Mouse (Mus musculus) embryonic facial prominence, embryonic 15.5 days (tissue): ENCODE data around the gene Slamf9. TPM values are rescaled to one million over a fixed set of nuclear protein-coding genes. Genes with fewer than 3 reads are reported as not detected.

Experiments used
- ATAC-seq: fragments of 200-750 bp; cut with Nextera tagmentation; 2 replicates; pipeline ENCODE4 v1.8.0; 2017; ENCODE audit warnings: low read depth, moderate TSS enrichment; ENCODE audit not compliant: insufficient number of reproducible peaks, low FRiP score, low TSS enrichment
- H3K27ac ChIP-seq: fragments of 300-500 bp; sonication (generic); replicated peaks from 2 replicates; pipeline ENCODE4 v1.5.1; 2015; ENCODE audit warnings: mild to moderate bottlenecking, inconsistent platforms
- H3K27me3 ChIP-seq: fragments of 300-500 bp; sonication (generic); 2 replicates; pipeline ENCODE4 v1.6.1; 2015; ENCODE audit warnings: inconsistent platforms
- H3K36me3 ChIP-seq: fragments of 300-500 bp; sonication (generic); 2 replicates; pipeline ENCODE4 v1.6.1; 2015; ENCODE audit warnings: mild to moderate bottlenecking, inconsistent platforms
- H3K4me1 ChIP-seq: fragments of 300-500 bp; sonication (generic); 2 replicates; pipeline ENCODE4 v1.6.1; 2015; ENCODE audit warnings: inconsistent platforms
- H3K4me2 ChIP-seq: fragments of 300-500 bp; sonication (generic); replicated peaks from 2 replicates; pipeline ENCODE4 v1.6.1; 2015; ENCODE audit warnings: mild to moderate bottlenecking, inconsistent platforms
- H3K4me3 ChIP-seq: fragments of 300-500 bp; sonication (generic); replicated peaks from 2 replicates; pipeline ENCODE4 v1.5.1; 2015; ENCODE audit warnings: mild to moderate bottlenecking, inconsistent platforms
- H3K9ac ChIP-seq: fragments of 300-500 bp; sonication (generic); 2 replicates; pipeline ENCODE4 v1.6.1; 2015; ENCODE audit warnings: inconsistent platforms
- H3K9me3 ChIP-seq: fragments of 300-500 bp; sonication (generic); replicated peaks from 2 replicates; pipeline ENCODE4 v1.6.1; 2016; ENCODE audit warnings: inconsistent platforms
- WGBS: fragments of 180-500 bp; shearing (Covaris S2); methylation state at CpG from one replicate; pipeline ENCODE4 v1.1.7; 2015; 5-methylcytosine and 5-hydroxymethylcytosine counted together
- polyA plus RNA-seq: library from polyadenylated mRNA; unstranded; fragments of >200 nt; fragmentation: Nextera tagmentation; extraction: Ambion mirVana; gene quantifications from 2 replicates; pipeline ENCODE4 v1.2.1, GENCODE M21; 2015

Gene Slamf9
- polyA plus RNA-seq, 1 experiment from 2014 or later: 0.85 TPM

DNA sequence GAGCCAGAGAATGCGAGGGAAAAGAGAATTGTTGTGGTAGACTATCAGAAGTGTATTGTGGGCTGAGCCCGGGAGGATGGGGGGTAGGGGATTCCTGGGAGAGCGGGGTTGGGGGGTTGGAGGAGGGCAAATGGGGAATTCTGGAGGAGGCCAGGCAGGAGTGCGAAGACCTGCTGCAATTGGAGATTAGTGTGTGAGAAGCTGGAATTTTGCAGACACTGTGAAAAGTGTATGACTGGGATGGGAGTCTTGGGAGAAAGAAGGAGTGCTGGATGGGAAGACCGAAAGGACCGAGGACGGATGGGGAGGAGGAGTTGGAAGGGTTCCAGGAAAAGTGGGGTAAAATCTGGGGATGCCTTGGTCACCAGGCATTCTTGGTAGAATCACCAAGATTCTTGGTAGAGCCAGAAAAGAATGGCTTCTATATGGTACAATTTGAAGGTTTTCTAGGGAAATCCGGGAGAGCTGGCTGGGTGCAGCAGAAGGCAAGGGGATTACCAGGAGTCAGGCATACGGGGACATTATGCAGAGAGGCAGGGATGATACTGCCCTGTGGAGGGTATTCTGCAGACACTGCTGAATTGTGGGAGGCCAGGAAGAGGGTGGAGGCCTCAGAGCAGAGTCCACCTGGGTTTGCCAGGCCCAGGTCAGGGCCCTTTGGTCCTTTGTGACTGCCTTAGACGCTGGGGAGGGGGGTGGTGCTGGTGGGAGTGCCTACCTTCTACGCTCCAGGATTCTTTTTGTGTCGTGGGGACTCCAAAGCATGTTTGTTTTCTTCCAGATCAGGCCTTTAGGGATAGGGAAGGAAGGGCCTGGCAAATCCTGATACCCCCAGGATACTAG is 7.6 kb downstream of the Slamf9 start:
- H3K27ac ChIP-seq: peak overlapping the region; percentile 77
- 4% methylated on average over 12 of the region's 12 CpGs for WGBS
- peak overlapping the region; percentile 43; the same call in 1 of the 2 replicates for H3K9ac ChIP-seq
- no peaks in the 10 kb centered on the region for H3K36me3 ChIP-seq
- peaks cover 53% of the 10 kb centered on the region for H3K4me1 ChIP-seq
- no peaks in the 10 kb centered on the region for H3K27me3 ChIP-seq
- ATAC-seq: no peak
- H3K4me3 ChIP-seq: peak overlapping the region; percentile 55
- H3K9me3 ChIP-seq: no peaks in the 10 kb centered on the region
- peak overlapping the region; percentile 74 for H3K4me2 ChIP-seq

DNA sequence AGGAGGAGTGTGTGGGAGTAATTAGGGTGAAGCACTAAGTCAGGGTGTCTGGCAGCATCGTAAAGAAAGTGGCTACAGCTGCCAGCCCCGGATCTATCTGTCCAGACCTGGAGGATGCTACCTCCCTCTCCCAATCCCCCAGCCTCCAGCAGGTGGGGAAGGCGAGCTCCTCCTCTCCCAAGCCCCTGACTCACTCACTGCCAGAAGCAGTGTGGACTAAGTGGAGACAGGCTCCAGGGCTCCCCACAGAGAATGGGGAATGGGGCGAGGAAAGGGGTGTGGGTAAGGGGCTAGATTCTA is 8.2 kb downstream of the Slamf9 start:
- Histone ChIP-seq H3K27me3 (no peaks in the 10 kb centered on the region), H3K27ac (no peak overlapping the region), H3K36me3 (no peaks in the 10 kb centered on the region), H3K4me1 (peaks cover 58% of the 10 kb centered on the region), H3K9ac (no peak overlapping the region; the same call in 1 of the 2 replicates), H3K4me2 (peak overlapping the region; percentile 74), H3K9me3 (no peaks in the 10 kb centered on the region), H3K4me3 (peak overlapping the region; percentile 55)
- WGBS: 14% methylated on average over 4 of the region's 4 CpGs
- no peak for ATAC-seq

DNA sequence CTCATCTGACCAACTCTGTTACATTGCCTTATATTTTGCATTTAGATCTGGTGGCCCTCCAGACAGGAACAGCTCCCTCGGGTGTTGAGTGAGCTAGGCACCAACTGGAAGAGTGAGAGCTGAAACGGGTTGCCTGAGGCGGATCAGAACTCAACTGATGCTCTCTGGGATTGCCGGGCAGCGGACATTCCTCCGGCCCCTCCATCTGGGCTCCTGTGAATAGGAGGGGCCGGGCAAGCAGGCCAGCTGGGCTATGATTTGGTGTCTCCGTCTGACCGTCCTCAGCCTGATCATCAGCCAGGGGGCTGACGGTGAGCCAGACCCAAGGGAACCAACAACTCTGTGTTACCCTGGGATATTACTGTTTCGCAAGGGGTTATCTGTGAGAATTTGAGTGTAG is 9.1 kb downstream of the Slamf9 start:
- Histone ChIP-seq H3K9ac (no peak overlapping the region), H3K4me2 (peak overlapping the region; percentile 74), H3K36me3 (no peaks in the 10 kb centered on the region), H3K4me3 (peak overlapping the region; percentile 55), H3K4me1 (peaks cover 63% of the 10 kb centered on the region), H3K27ac (peak overlapping the region; percentile 39; the same call in 1 of the 2 replicates), H3K9me3 (no peaks in the 10 kb centered on the region), H3K27me3 (no peaks in the 10 kb centered on the region)
- ATAC-seq: no peak
- 35% methylated on average over 11 of the region's 11 CpGs for WGBS

- H3K4me2 ChIP-seq: peak overlapping the region; percentile 74
- no peaks in the 10 kb centered on the region for H3K27me3 ChIP-seq
- H3K27ac ChIP-seq: no peak overlapping the region
- peaks cover 66% of the 10 kb centered on the region for H3K4me1 ChIP-seq
- no peaks in the 10 kb centered on the region for H3K9me3 ChIP-seq
- peak overlapping the region; percentile 55 for H3K4me3 ChIP-seq
- H3K36me3 ChIP-seq: no peaks in the 10 kb centered on the region
- ATAC-seq: no peak
- no peak overlapping the region for H3K9ac ChIP-seq
- WGBS: 51% methylated on average over 13 of the region's 13 CpGs
These were observed 9.5 kb downstream of the Slamf9 start for GRCm38 (mm10) chr1:172484671-172485070.

DNA sequence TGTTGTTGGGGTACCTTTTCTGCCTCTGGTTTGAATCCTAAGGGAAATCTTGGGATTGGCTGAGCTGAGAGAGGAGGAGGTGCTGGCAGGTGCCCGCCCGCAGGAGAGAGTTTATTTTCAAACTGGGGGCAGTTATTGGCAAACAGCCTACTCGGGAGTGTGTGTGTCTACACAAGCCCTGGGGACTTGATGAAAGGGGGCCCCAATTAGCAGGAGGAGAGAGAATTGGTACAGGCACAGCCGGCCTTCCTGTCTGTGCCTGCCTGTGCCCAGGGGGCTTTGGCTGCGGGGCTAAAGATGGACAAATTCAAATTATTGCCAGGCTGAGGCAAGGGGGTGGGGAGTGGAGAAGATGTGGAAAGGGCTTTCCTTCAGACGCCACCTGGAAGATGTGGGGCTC is 10.7 kb downstream of the Slamf9 start:
- peaks cover 73% of the 10 kb centered on the region for H3K4me1 ChIP-seq
- H3K9me3 ChIP-seq: no peaks in the 10 kb centered on the region
- no peak overlapping the region for H3K9ac ChIP-seq
- no peaks in the 10 kb centered on the region for H3K27me3 ChIP-seq
- H3K36me3 ChIP-seq: no peaks in the 10 kb centered on the region
- peak overlapping the region; percentile 74 for H3K4me2 ChIP-seq
- no peak overlapping the region for H3K27ac ChIP-seq
- H3K4me3 ChIP-seq: peak overlapping the region; percentile 10; the same call in 1 of the 2 replicates
- ATAC-seq: no peak
- 27% methylated on average over 6 of the region's 6 CpGs for WGBS

DNA sequence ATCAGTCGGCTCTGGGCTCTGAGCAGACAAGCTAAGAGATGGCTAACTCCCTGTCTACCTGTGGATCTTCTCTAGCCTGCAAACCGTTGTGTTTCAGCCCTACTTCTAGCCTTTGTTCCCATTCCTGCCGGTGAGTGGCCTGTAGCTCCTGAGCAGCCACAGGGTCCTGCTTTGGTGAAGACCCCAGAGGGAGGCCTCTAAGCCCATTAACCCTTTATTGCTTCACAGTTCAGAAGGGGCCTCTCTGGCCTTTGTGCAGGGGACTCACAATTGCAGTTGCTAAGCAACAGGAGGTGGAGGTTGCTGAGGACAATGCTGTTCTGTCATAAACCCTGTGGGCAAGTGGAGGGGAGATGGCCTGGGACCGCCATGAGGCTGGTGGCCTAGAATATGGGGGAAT is 11.1 kb downstream of the Slamf9 start:
- ATAC-seq: no peak
- Histone ChIP-seq H3K4me3 (no peak overlapping the region; the same call in 1 of the 2 replicates), H3K36me3 (0 out of 2 replicates have a peak, but pooled peaks cover 2% of the 10 kb centered on the region), H3K9ac (no peak overlapping the region), H3K4me1 (peaks cover 69% of the 10 kb centered on the region), H3K4me2 (peak overlapping the region; percentile 74), H3K27me3 (no peaks in the 10 kb centered on the region), H3K9me3 (no peaks in the 10 kb centered on the region), H3K27ac (0 out of 2 replicates have a peak overlapping the region, but pooled peaks have one; percentile 28)
- 33% methylated on average over 4 of the region's 4 CpGs for WGBS

- WGBS: 65% methylated on average over 5 of the region's 5 CpGs
- Histone ChIP-seq H3K4me2 (peak overlapping the region; percentile 74; the same call in 1 of the 2 replicates), H3K36me3 (0 out of 2 replicates have a peak, but pooled peaks cover 4% of the 10 kb centered on the region), H3K4me3 (no peak overlapping the region), H3K27ac (0 out of 2 replicates have a peak overlapping the region, but pooled peaks have one; percentile 28), H3K9me3 (no peaks in the 10 kb centered on the region), H3K9ac (no peak overlapping the region), H3K4me1 (peaks cover 65% of the 10 kb centered on the region), H3K27me3 (no peaks in the 10 kb centered on the region)
- ATAC-seq: no peak
These were observed 11.5 kb downstream of the Slamf9 start for GRCm38 (mm10) chr1:172486651-172487050.

- no peak overlapping the region for H3K9ac ChIP-seq
- no peaks in the 10 kb centered on the region for H3K9me3 ChIP-seq
- H3K27me3 ChIP-seq: no peaks in the 10 kb centered on the region
- WGBS: 63% methylated on average over 4 of the region's 4 CpGs
- H3K4me2 ChIP-seq: no peak overlapping the region
- no peak overlapping the region for H3K27ac ChIP-seq
- no peak overlapping the region for H3K4me3 ChIP-seq
- H3K4me1 ChIP-seq: peaks cover 58% of the 10 kb centered on the region
- H3K36me3 ChIP-seq: 0 out of 2 replicates have a peak, but pooled peaks cover 4% of the 10 kb centered on the region
- ATAC-seq: no peak
These were observed 12.7 kb downstream of the Slamf9 start for GRCm38 (mm10) chr1:172487859-172488258.

DNA sequence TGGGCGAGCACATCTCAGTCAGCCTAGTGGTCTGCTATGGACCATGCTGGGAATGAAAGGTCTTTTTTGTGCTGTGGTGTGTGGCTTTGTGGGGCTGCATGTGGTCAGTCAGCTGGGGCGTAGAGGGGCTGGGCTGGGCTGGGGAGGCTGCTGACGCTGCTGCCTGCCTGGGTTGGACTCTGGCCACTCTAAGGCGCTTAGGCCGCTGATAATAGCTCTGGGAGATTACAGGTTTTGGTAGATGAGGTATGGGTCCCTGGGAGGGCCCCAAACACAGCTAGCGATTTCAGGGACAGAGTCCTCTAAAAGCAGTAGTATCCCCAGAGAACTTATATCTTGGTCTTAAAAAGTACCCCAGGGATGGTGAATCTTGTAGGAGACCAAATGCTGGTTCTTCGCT is 13.7 kb downstream of the Slamf9 start:
- Histone ChIP-seq H3K27ac (no peak overlapping the region), H3K9me3 (no peaks in the 10 kb centered on the region), H3K4me2 (no peak overlapping the region), H3K36me3 (0 out of 2 replicates have a peak, but pooled peaks cover 4% of the 10 kb centered on the region), H3K27me3 (no peaks in the 10 kb centered on the region), H3K4me3 (no peak overlapping the region), H3K9ac (no peak overlapping the region), H3K4me1 (peaks cover 49% of the 10 kb centered on the region)
- WGBS: 79% methylated on average over 7 of the region's 7 CpGs
- ATAC-seq: no peak

DNA sequence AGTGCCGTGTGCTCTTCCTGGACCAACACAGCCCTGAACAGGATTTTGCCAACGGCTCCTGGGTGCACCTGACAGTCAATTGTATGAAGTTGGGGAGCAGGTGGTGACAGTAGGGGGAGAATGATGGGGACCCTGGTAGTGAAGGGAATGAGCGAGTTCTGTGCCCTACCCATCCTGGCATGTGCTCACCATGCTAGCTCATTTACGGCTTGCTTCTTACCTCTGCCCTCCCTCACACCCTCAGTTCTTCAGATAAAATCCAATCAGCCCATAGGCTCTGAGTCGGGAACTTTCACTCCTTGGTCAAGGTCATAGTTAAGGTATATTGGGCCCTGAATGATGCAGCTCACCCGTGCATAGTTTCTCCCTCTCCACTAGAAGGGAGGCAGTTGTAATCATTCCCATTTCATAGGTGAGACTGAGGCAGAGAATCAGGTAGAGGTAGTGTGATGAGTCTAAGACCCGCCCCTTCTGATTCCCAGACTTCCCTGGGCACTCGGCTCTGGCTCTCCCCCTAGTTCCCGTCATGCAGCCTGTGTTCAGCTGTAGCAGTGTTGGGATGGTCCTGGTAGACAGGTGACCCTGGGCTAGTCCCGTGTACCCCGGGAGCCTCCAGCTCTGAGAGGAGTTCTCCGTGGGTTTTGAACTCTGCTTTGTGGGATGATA is 14.6 kb downstream of the Slamf9 start:
- Histone ChIP-seq H3K27ac (no peak overlapping the region), H3K9ac (0 out of 2 replicates have a peak overlapping the region, but pooled peaks have one; percentile 27), H3K9me3 (no peaks in the 10 kb centered on the region), H3K4me3 (peak overlapping the region; percentile 38), H3K4me1 (peaks cover 40% of the 10 kb centered on the region), H3K27me3 (no peaks in the 10 kb centered on the region), H3K4me2 (peak overlapping the region; percentile 54), H3K36me3 (0 out of 2 replicates have a peak, but pooled peaks cover 4% of the 10 kb centered on the region)
- ATAC-seq: no peak
- 55% methylated on average over 12 of the region's 12 CpGs for WGBS

DNA sequence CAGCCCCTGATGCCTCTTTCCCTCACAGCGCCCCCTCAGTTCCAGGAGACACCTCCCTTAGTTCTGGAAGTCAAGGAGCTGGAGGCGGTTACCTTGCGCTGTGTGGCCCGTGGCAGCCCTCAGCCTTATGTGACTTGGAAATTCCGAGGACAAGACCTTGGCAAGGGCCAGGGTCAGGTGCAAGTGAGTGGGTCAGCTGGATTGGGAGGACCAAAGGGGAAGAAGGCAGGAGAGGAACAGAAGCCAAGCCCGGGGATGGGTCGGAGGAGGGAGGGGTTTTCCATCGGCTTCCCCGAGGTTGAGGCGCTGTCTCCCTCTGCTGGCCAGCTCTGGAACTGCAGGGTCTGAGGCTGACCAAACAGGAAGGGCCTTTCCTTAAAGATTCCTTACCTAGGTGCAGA is 15.1 kb downstream of the Slamf9 start:
- H3K4me2 ChIP-seq: peak overlapping the region; percentile 54
- no peak overlapping the region for H3K27ac ChIP-seq
- H3K9me3 ChIP-seq: no peaks in the 10 kb centered on the region
- H3K36me3 ChIP-seq: 0 out of 2 replicates have a peak, but pooled peaks cover 4% of the 10 kb centered on the region
- WGBS: 11% methylated on average over 10 of the region's 10 CpGs
- H3K27me3 ChIP-seq: no peaks in the 10 kb centered on the region
- H3K4me1 ChIP-seq: peaks cover 36% of the 10 kb centered on the region
- ATAC-seq: peak; percentile 40
- 0 out of 2 replicates have a peak overlapping the region, but pooled peaks have one; percentile 27 for H3K9ac ChIP-seq
- H3K4me3 ChIP-seq: peak overlapping the region; percentile 38
